19 mouse cellular contexts compared by ENCODE assay signal in genomic region chr9:120424567-120424966, GRCm38 (mm10).
"Had no signal": no experiment of that assay in that cellular context is flagged by ENCODE, and none has a peak within 500 bp of the region (broad histone marks: within the 10 kb centered on the region; RNA-seq: fewer than 3 reads in every experiment).

No protein-coding gene starts in this region.

- H3K4me2 ChIP-seq: liver, embryonic 12.5 days; lung, embryonic 14.5 days; midbrain, embryonic 12.5 days; midbrain, embryonic 15.5 days; neural tube, embryonic 13.5 days; neural tube, embryonic 15.5 days had no signal

- H3K4me3 ChIP-seq: liver, embryonic 12.5 days; midbrain, embryonic 10.5 days; midbrain, embryonic 12.5 days; midbrain, embryonic 15.5 days; myocyte; neural tube, embryonic 13.5 days; neural tube, embryonic 15.5 days had no signal

- H3K4me1 ChIP-seq: liver, embryonic 12.5 days; midbrain, embryonic 10.5 days; midbrain, embryonic 15.5 days; neural tube, embryonic 13.5 days had no signal

- H3K9me3 ChIP-seq: liver, embryonic 12.5 days; midbrain, embryonic 10.5 days; midbrain, embryonic 12.5 days; midbrain, embryonic 15.5 days; neural tube, embryonic 13.5 days; neural tube, embryonic 15.5 days had no signal

- H3K9ac ChIP-seq: liver, embryonic 12.5 days; liver, embryonic 14.5 days; lung, embryonic 14.5 days; midbrain, embryonic 12.5 days; midbrain, embryonic 15.5 days; neural tube, embryonic 13.5 days; neural tube, embryonic 15.5 days had no signal

- H3K27ac ChIP-seq: liver, embryonic 12.5 days; liver, embryonic 14.5 days; midbrain, embryonic 10.5 days; midbrain, embryonic 12.5 days; midbrain, embryonic 15.5 days; neural tube, embryonic 13.5 days; neural tube, embryonic 15.5 days had no signal

- DNase-seq: lung, adult 18-20 months; lung, embryonic 14.5 days; lung, postnatal 10 days; lung, postnatal 4 days; retina, postnatal 1 day; right cerebral cortex, adult 18-20 months; right cerebral cortex, postnatal 25 days; right cerebral cortex, postnatal 4 days; thymus, adult 18-20 months; thymus, postnatal 14 days; thymus, postnatal 4 days had no signal

- ATAC-seq: liver, embryonic 12.5 days; midbrain, embryonic 15.5 days had no signal

- H3K36me3 ChIP-seq: liver, embryonic 12.5 days; midbrain, embryonic 10.5 days; midbrain, embryonic 12.5 days; midbrain, embryonic 15.5 days; neural tube, embryonic 13.5 days; neural tube, embryonic 15.5 days had no signal

- H3K27me3 ChIP-seq: liver, embryonic 12.5 days; midbrain, embryonic 12.5 days; midbrain, embryonic 15.5 days; neural tube, embryonic 13.5 days; neural tube, embryonic 15.5 days had no signal
